Mouse (Mus musculus) ES-E14 (cell line): ENCODE results near the gene Fem1a. TPM values are rescaled to one million over a fixed set of nuclear protein-coding genes. Genes with fewer than 3 reads are reported as not detected.
A peak's percentile ranks its signal among the peaks of the same experiment; 100 is the strongest.

Experiments
- DNase-seq: peaks from one replicate; pipeline ENCODE4 v3.0.0-alpha.2; 2013; ENCODE audit warnings: low read depth, low spot score
- H3K27ac ChIP-seq: 2 replicates; pipeline ENCODE4 v1.5.1; 2012; ENCODE audit warnings: low read depth, mild to moderate bottlenecking, low read length, moderate library complexity, mixed read lengths; ENCODE audit not compliant: poor library complexity, insufficient read depth, severe bottlenecking
- H3K36me3 ChIP-seq: 2 replicates; pipeline ENCODE4 v1.6.1; 2012; ENCODE audit warnings: mild to moderate bottlenecking, low read length, moderate library complexity, mixed read lengths; ENCODE audit not compliant: control insufficient read depth, poor library complexity, insufficient read depth, severe bottlenecking
- H3K4me1 ChIP-seq, 2 experiments: fragments of 150-350 bp in 1 of 2; sonication (generic) in 1 of 2; 2 replicates each; pipeline ENCODE4 v1.6.1; 2012; ENCODE audit warnings: low read length in 2 of 2, mild to moderate bottlenecking in 1 of 2, mixed read lengths in 1 of 2; ENCODE audit not compliant: control insufficient read depth in 2 of 2, insufficient read depth in 2 of 2, poor library complexity in 1 of 2
- H3K4me3 ChIP-seq, 2 experiments: fragments of 150-350 bp in 1 of 2; sonication (generic) in 1 of 2; 2 replicates each; pipeline ENCODE4 v1.5.1; 2012; ENCODE audit warnings: low read length in 2 of 2, low read depth in 1 of 2, mild to moderate bottlenecking in 1 of 2, mixed read lengths in 1 of 2; ENCODE audit not compliant: insufficient read depth in 1 of 2, poor library complexity in 1 of 2, severe bottlenecking in 1 of 2
- H3K9ac ChIP-seq: 2 replicates; pipeline ENCODE4 v1.6.1; 2012; ENCODE audit warnings: low read depth, mild to moderate bottlenecking, low read length, mixed read lengths; ENCODE audit not compliant: poor library complexity, insufficient read depth, severe bottlenecking
- H3K9me3 ChIP-seq: fragments of 150-350 bp; sonication (generic); 2 replicates; pipeline ENCODE4 v1.6.1; 2012; ENCODE audit warnings: low read depth, mild to moderate bottlenecking, low read length; ENCODE audit not compliant: control insufficient read depth, insufficient read depth
- CHD2 ChIP-seq: IDR thresholded peaks from 2 replicates; pipeline ENCODE4 v1.6.1; 2014; ENCODE audit warnings: mild to moderate bottlenecking, low read depth, low read length, inconsistent platforms
- HCFC1 ChIP-seq: IDR thresholded peaks from 2 replicates; pipeline ENCODE4 v1.6.1; 2012; ENCODE audit warnings: low read length, inconsistent platforms, borderline replicate concordance; ENCODE audit not compliant: insufficient read depth
- MAFK ChIP-seq: IDR thresholded peaks from 2 replicates; pipeline ENCODE4 v1.6.1; 2014; ENCODE audit warnings: mild to moderate bottlenecking, low read depth, low read length, inconsistent platforms; ENCODE audit not compliant: insufficient read depth
- ZC3H11A ChIP-seq: IDR thresholded peaks from 2 replicates; pipeline ENCODE4 v1.6.1; 2012; ENCODE audit warnings: low read depth, mild to moderate bottlenecking, inconsistent platforms, low read length, borderline replicate concordance
- ZNF384 ChIP-seq: IDR thresholded peaks from 2 replicates; pipeline ENCODE4 v1.6.1; 2012; ENCODE audit warnings: low read depth, low read length, inconsistent platforms
- in situ Hi-C, 2 experiments: fragments of 600-800 bp; cut with MboI; formaldehyde crosslinking; loops; one replicate each; pipeline ENCODE4 v1.15.1; 2025; ENCODE audit warnings: low sequenced_read_pairs in 2 of 2, inconsistent platforms in 1 of 2; ENCODE audit not compliant: unreplicated experiment in 2 of 2
- total RNA-seq: library from RNA; depleted of rRNA; stranded (reverse); fragments of 300-350 nt; gene quantifications from 2 replicates; pipeline ENCODE4 v1.2.3, GENCODE M21; 2012

The Fem1a gene
- total RNA-seq, 1 experiment: 18.8 TPM

GRCm38 (mm10) chr17:56298238-56298637 lies 41.6 kb downstream of the Fem1a start:
- Histone ChIP-seq H3K4me3 (no peak overlapping the region), H3K36me3 (no peaks in the 10 kb centered on the region), H3K9ac (no peak overlapping the region), H3K27ac (no peak overlapping the region), H3K9me3 (no peaks in the 10 kb centered on the region), H3K4me1 (peaks cover 2 to 20% of the 10 kb centered on the region in 2 experiments; a peak in 3 of 4 replicates)
- in situ Hi-C loops: no loop called here
- no peak for DNase-seq
- 0 out of 2 replicates have a peak, but pooled peaks have one; percentile 22 for TF ChIP-seq CHD2
- TF ChIP-seq ZC3H11A: no peak

GRCm38 (mm10) chr17:56300186-56300585 lies 43.6 kb downstream of the Fem1a start, which contains the start of gene Arrdc5:
Gene Arrdc5 (minus strand): TSS chr17:56300286.
- Histone ChIP-seq H3K9me3 (no peaks in the 10 kb centered on the region), H3K4me1 (peaks cover 2 to 21% of the 10 kb centered on the region in 2 experiments; a peak in 3 of 4 replicates), H3K27ac (no peak within 1 kb of the TSS), H3K4me3 (no peak within 1 kb of the TSS), H3K36me3 (peaks cover 5% of the 10 kb centered on the region), H3K9ac (no peak within 1 kb of the TSS)
- in situ Hi-C loops: no loop called here
- DNase-seq: no peak
- TF ChIP-seq MAFK (no peak), CHD2 (no peak)

GRCm38 (mm10) chr17:56302363-56302996 lies 45.9 kb downstream of the Fem1a start:
- H3K36me3 ChIP-seq: peaks cover 28% of the 10 kb centered on the region
- peak overlapping the region; percentile 77 to 94; a peak in 3 of 4 replicates for H3K4me3 ChIP-seq
- TF ChIP-seq MAFK: no peak
- no peak for TF ChIP-seq ZC3H11A
- TF ChIP-seq CHD2: no peak
- no peak for TF ChIP-seq ZNF384
- TF ChIP-seq HCFC1: no peak
- H3K9me3 ChIP-seq: no peaks in the 10 kb centered on the region
- H3K4me1 ChIP-seq: peaks cover 4 to 35% of the 10 kb centered on the region in 2 experiments; a peak in 3 of 4 replicates
- no peak for DNase-seq
- H3K27ac ChIP-seq: peak overlapping the region; percentile 61
- in situ Hi-C loops: no loop called here
- peak overlapping the region; percentile 15; the same call in 1 of the 2 replicates for H3K9ac ChIP-seq

GRCm38 (mm10) chr17:56303160-56303846 lies 46.7 kb downstream of the Fem1a start, which contains the start of gene Uhrf1:
Gene Uhrf1 (plus strand): TSS chr17:56303321.
- Histone ChIP-seq H3K9ac (peak within 1 kb of the TSS; percentile 97), H3K36me3 (peaks cover 36% of the 10 kb centered on the region), H3K9me3 (no peaks in the 10 kb centered on the region), H3K27ac (peak within 1 kb of the TSS; percentile 95), H3K4me1 (peaks cover 4 to 32% of the 10 kb centered on the region in 2 experiments; a peak in 3 of 4 replicates), H3K4me3 (peak within 1 kb of the TSS; percentile 77 to 94)
- TF ChIP-seq MAFK: peak; percentile 30; the same call in 1 of the 2 replicates
- TF ChIP-seq HCFC1: no peak
- no peak for TF ChIP-seq ZC3H11A
- no peak for TF ChIP-seq CHD2
- in situ Hi-C loops: no loop called here
- DNase-seq: peak; percentile 90
